Mouse (Mus musculus) liver, embryonic 14.5 days (tissue): ENCODE data around the gene Alg12. TPM values are rescaled to one million over a fixed set of nuclear protein-coding genes. Genes with fewer than 3 reads are reported as not detected.
A peak's percentile ranks its signal among the peaks of the same experiment; 100 is the strongest.
"Not testable (repeated sequence)": the region's sequence is repeated elsewhere in the genome, so short reads cannot be mapped to it uniquely, and the experiment has no call there.

Experiments used
- ATAC-seq: fragments of 200-750 bp; cut with Nextera tagmentation; 2 replicates; pipeline ENCODE4 v1.8.0; 2017; ENCODE audit warnings: moderate number of reproducible peaks, mild to moderate bottlenecking, moderate library complexity; ENCODE audit not compliant: insufficient read depth
- DNase-seq, 3 experiments: peaks; one replicate each; pipeline ENCODE4 v3.0.0-alpha.2; 2012 to 2013; ENCODE audit warnings: low read depth in 3 of 3, low spot score in 3 of 3
- H3K27ac ChIP-seq: fragments of 300-500 bp; sonication (generic); 2 replicates; pipeline ENCODE4 v1.5.1; 2014; ENCODE audit warnings: moderate library complexity, mild to moderate bottlenecking, control low read depth, inconsistent platforms
- H3K27me3 ChIP-seq: fragments of 300-500 bp; sonication (generic); 2 replicates; pipeline ENCODE4 v1.6.1; 2014; ENCODE audit warnings: mild to moderate bottlenecking, low read length, moderate library complexity; ENCODE audit not compliant: control insufficient read depth, insufficient read depth
- H3K36me3 ChIP-seq: fragments of 300-500 bp; sonication (generic); replicated peaks from 2 replicates; pipeline ENCODE4 v1.6.1; 2014; ENCODE audit warnings: low read depth; ENCODE audit not compliant: control insufficient read depth, insufficient read depth
- H3K4me1 ChIP-seq, 2 experiments: fragments of 200-500 bp in 1 of 2; fragments of 300-500 bp in 1 of 2; sonication (generic) in 1 of 2; replicated peaks; 2 replicates each; pipeline ENCODE4 v1.6.1; 2012 to 2014; ENCODE audit warnings: antibody characterized with exemption in 1 of 2, inconsistent platforms in 1 of 2, low read length in 1 of 2; ENCODE audit not compliant: control insufficient read depth in 2 of 2, insufficient read depth in 2 of 2
- H3K4me2 ChIP-seq: fragments of 300-500 bp; sonication (generic); 2 replicates; pipeline ENCODE4 v1.6.1; 2014; ENCODE audit warnings: low read depth, mild to moderate bottlenecking, control low read depth, moderate library complexity
- H3K4me3 ChIP-seq, 2 experiments: fragments of 200-500 bp in 1 of 2; fragments of 300-500 bp in 1 of 2; sonication (generic) in 1 of 2; 2 replicates each; pipeline ENCODE4 v1.5.1; 2012 to 2014; ENCODE audit warnings: low read depth in 2 of 2, low read length in 2 of 2, mild to moderate bottlenecking in 2 of 2, control low read depth in 1 of 2, inconsistent platforms in 1 of 2, moderate library complexity in 1 of 2; ENCODE audit not compliant: insufficient read depth in 1 of 2
- H3K9ac ChIP-seq: fragments of 300-500 bp; sonication (generic); replicated peaks from 2 replicates; pipeline ENCODE4 v1.6.1; 2014; ENCODE audit warnings: mild to moderate bottlenecking, control low read depth, moderate library complexity
- H3K9me3 ChIP-seq: fragments of 300-500 bp; sonication (generic); 2 replicates; pipeline ENCODE4 v1.6.1; 2016; ENCODE audit warnings: low read length, mixed read lengths; ENCODE audit not compliant: control insufficient read depth
- CTCF ChIP-seq: IDR thresholded peaks from 2 replicates; pipeline ENCODE4 v1.5.1; 2016; ENCODE audit warnings: antibody characterized with exemption, low read depth, control low read depth
- EP300 ChIP-seq: IDR thresholded peaks from 2 replicates; pipeline ENCODE4 v1.6.1; 2016; ENCODE audit warnings: antibody characterized with exemption, low read depth
- WGBS: fragments of 180-500 bp; shearing (Covaris S2); extraction: QIAGEN DNeasy Blood & Tissue Kit; methylation state at CpG from one replicate; pipeline ENCODE4 v1.1.7; 2014; ENCODE audit not compliant: insufficient replicate concordance; 5-methylcytosine and 5-hydroxymethylcytosine counted together
- polyA plus RNA-seq, 2 experiments: library from polyadenylated mRNA; depleted of rRNA in 1 of 2; stranded (reverse) in 1 of 2; unstranded in 1 of 2; fragments of >200 nt; fragmentation: Nextera tagmentation in 1 of 2; extraction: Ambion mirVana in 1 of 2; gene quantifications; 2 replicates each; pipeline versions ENCODE4 v1.2.1 to v1.2.3; 2012 to 2014

Gene Alg12
- polyA plus RNA-seq, 2 experiments = 4.9 to 5.9 TPM

- no peak overlapping the region for H3K4me2 ChIP-seq
- 68% methylated on average over 11 of the region's 11 CpGs for WGBS
- H3K4me1 ChIP-seq = peaks cover 0 to 4% of the 10 kb centered on the region in 2 experiments; a peak in 2 of 4 replicates
- ATAC-seq = no peak
- no peaks in the 10 kb centered on the region for H3K9me3 ChIP-seq
- H3K9ac ChIP-seq = no peak overlapping the region
- H3K36me3 ChIP-seq = no peaks in the 10 kb centered on the region
- no peaks in the 10 kb centered on the region for H3K27me3 ChIP-seq
- H3K4me3 ChIP-seq = no peak overlapping the region
- DNase-seq = no peak
- TF ChIP-seq EP300 (no peak), CTCF (no peak)
- no peak overlapping the region for H3K27ac ChIP-seq
Measured at GRCm38 (mm10) chr15:88799950-88800371, 19.2 kb downstream of the Alg12 start.

DNA sequence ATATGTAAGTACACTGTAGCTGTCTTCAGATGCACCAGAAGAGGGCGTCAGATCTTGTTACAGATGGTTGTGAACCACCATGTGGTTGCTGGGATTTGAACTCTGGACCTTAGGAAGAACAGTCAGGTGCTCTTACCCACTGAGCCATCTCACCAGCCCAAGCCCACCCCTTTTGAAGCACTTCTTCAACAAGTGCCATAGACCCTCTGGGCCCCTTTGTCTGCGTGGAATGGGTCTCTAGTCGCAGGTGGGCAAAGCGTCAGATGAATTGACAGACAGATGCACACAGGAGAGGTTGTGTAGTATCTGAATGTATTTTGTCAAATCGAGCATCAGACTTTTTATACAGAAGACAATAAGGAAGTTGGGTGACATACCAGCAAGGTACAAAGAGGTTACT, 24.4 kb downstream of the Alg12 start:
- not testable (repeated sequence) for H3K4me1 ChIP-seq, H3K4me3 ChIP-seq, H3K36me3 ChIP-seq, ATAC-seq, H3K4me2 ChIP-seq, H3K27ac ChIP-seq, H3K9ac ChIP-seq, DNase-seq, H3K27me3 ChIP-seq, H3K9me3 ChIP-seq
- WGBS = 65% methylated on average over 5 of the region's 5 CpGs

DNA sequence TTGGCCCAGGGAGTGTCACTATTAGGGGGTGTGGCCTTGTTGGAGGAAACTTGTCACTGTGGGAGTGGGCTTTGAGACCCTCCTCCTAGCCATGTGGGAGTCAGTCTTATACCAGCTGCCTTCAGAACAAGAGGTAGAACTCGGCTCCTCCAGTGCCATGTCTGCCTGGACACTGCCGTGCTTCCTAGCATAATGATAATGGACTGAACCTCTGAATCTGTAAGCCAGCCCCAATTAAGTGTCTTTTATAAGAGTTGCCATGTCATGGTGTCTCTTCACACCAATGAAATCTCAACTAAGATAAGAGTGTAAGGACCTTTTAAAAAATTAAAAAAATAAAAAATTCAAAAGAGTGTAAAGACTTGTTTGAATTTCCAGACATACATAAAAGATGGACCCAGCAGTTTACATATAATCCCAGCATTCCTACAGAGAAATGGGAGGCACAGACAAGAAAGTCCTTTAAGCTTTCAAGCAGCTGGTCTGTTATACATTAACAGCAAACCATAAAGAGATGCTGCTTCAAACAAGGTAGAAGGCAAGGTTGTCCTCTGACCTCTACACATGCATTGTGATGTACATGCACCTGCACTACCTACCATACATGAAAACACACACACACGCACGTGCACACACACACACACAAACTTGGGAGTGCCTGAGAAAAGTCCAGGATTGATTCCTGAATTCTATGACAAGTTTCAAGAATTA, 26.8 kb downstream of the Alg12 start:
- Histone ChIP-seq H3K4me2 (no peak overlapping the region), H3K4me3 (no peak overlapping the region), H3K36me3 (no peaks in the 10 kb centered on the region), H3K27ac (no peak overlapping the region), H3K27me3 (no peaks in the 10 kb centered on the region), H3K9me3 (no peaks in the 10 kb centered on the region), H3K4me1 (no peaks in the 10 kb centered on the region; a peak in 1 of 4 replicates), H3K9ac (no peak overlapping the region)
- DNase-seq (no peak), ATAC-seq (no peak)
- TF ChIP-seq CTCF = no peak
- no peak for TF ChIP-seq EP300
- WGBS = 56% methylated on average over 4 of the region's 4 CpGs

DNA sequence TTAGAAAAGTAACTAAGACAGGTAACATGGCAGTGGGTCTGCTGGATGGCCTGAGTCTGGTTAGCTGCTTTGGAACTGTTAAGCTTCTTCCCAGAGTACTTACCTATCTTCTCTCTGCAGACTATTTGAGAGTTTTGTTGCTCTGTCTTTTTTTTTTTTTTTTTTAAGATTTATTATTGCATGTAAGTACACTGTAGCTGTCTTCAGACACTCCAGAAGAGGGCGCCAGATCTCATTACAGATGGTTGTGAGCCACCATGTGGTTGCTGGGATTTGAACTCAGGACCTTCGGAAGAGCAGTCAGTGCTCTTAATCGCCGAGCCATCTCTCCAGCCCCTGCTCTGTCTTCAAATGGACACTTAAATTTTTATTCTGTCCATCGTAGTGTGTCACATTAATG, 44.5 kb downstream of the Alg12 start:
- DNase-seq, H3K9ac ChIP-seq, H3K9me3 ChIP-seq, H3K4me2 ChIP-seq, H3K27ac ChIP-seq, H3K4me1 ChIP-seq, H3K4me3 ChIP-seq, H3K27me3 ChIP-seq, ATAC-seq: not testable (repeated sequence)
- 80% methylated on average over 5 of the region's 5 CpGs for WGBS
- peak; percentile 27; the same call in 1 of the 2 replicates for TF ChIP-seq CTCF
- H3K36me3 ChIP-seq = peaks cover 12% of the 10 kb centered on the region

DNA sequence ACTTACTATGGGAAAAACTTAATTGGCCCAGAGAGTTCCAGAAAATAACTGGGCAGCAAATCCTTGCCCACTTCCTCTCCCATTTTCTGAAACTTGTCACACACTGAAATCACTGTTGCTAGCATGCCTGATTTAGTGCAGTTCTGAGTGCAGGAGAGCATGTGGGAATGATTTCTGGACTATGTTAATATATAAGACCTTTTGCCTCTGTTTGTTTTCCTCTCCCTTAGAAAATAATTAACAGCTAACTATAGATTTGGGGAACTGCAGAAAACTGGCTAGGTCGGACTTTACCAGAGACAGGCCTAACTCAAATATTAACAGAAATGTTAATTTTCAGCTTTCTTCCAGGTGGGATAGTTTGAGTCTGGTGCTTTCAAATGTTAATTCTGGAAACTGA, 50.6 kb downstream of the Alg12 start:
- H3K36me3 ChIP-seq = peaks cover 15% of the 10 kb centered on the region

More for the DNA sequence above, 50.6 kb downstream of the Alg12 start:
- TF ChIP-seq EP300 = no peak
- no peak for TF ChIP-seq CTCF
- H3K27me3 ChIP-seq = no peaks in the 10 kb centered on the region
- H3K9ac ChIP-seq = no peak overlapping the region
- WGBS = 60% methylated on average over 1 of the region's 1 CpGs
- no peak overlapping the region for H3K4me3 ChIP-seq
- no peaks in the 10 kb centered on the region for H3K9me3 ChIP-seq
- ATAC-seq (no peak), DNase-seq (no peak)
- H3K27ac ChIP-seq = no peak overlapping the region
- H3K4me2 ChIP-seq = no peak overlapping the region
- H3K4me1 ChIP-seq = peaks cover 2 to 4% of the 10 kb centered on the region in 2 experiments; a peak in 2 of 4 replicates
